In the genomic region with DNA sequence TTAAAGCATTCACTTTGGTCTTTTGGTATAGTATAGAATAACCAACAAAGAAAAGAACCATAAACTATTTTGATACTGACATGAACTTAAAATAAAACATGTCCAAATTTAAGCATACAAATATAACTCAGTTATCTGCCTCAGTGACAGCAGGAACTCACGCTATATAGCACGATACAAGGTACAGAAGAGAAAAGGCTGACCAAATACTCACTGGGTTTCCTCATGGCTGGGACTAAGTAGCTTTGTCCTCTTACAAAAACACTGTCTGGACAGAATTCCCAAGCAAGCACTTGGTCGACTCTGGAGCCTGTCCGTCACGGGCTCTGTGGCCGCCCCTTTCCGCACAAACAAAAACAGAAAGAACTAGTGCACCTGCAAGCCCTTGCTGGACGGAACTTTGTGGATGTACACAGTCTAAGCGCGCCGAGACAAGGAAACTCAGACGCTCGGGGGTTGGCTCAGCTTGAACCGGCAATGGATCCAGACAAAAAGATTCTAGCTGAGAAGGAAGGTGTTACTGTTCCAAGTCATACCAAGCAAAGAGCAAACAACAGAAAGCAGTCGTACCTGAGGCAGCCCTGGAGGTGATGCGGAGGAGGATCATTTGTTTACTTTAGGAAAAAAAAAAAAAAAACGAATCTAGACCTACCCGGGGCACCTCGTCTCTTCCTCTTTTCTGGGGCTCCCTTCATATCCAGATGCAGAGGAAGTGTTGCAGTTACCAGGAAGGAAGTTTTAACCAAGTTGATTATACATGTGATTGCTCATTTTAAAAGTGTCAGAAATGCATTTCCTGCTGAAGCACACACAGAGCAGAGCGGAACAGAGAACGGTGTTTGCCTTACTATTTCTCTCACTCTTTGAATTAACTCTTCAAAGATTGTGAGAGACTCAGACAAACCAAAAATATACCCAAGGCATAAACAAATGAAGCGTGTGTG, we compare ENCODE assay signal across 8 mouse cellular contexts. TPM values are rescaled to one million over a fixed set of nuclear protein-coding genes. Genes with fewer than 3 reads are reported as not detected.
DNase-seq lines count a peak whose midpoint lies in the region; ATAC-seq and TF ChIP-seq lines count a peak whose summit lies in the region.

Gene Pik3cg (minus strand): TSS at position 712 of the 944 bp plus-strand sequence.

- H3K36me3 ChIP-seq in CH12.LX (replicated peaks in 1 of 2; ENCODE audit: control insufficient read depth in 1 of 2, insufficient read depth in 1 of 2, low read length in 1 of 2) = peaks cover 20 to 22% of the 10 kb centered on the region in 2 experiments
- H3K36me3 ChIP-seq in heart, embryonic 12.5 days = no peaks in the 10 kb centered on the region
- H3K36me3 ChIP-seq in liver, embryonic 11.5 days (ENCODE audit: control insufficient read depth, insufficient read depth, low read length) = no peaks in the 10 kb centered on the region
- H3K36me3 ChIP-seq in small intestine, adult 2 months (ENCODE audit: control insufficient read depth, insufficient read depth, low read length) = no peaks in the 10 kb centered on the region

- peak; percentile 86 for TF ChIP-seq EP300 in CH12.LX (IDR thresholded peaks at IDR 0.05; ENCODE audit: low read length)

- no peak; the same call in 1 of the 2 replicates for TF ChIP-seq RAD21 in CH12.LX (IDR thresholded peaks at IDR 0.05; ENCODE audit: low read depth, low read length)

- H3K4me3 ChIP-seq in CH12.LX (replicated peaks in 1 of 3; ENCODE audit: low read depth in 2 of 3, low read length in 2 of 3, poor library complexity in 1 of 3) = peak within 1 kb of the TSS; percentile 60 to 87 (median 63)
- peak within 1 kb of the TSS; percentile 27 for H3K4me3 ChIP-seq in heart, embryonic 12.5 days
- H3K4me3 ChIP-seq in liver, embryonic 11.5 days (ENCODE audit: low read depth, low read length) = peak within 1 kb of the TSS; percentile 47
- H3K4me3 ChIP-seq in small intestine, adult 2 months (ENCODE audit: low read depth, low read length) = peak within 1 kb of the TSS; percentile 64

- TF ChIP-seq POLR2A in CH12.LX (IDR thresholded peaks at IDR 0.05; ENCODE audit: low read depth, low read length) = peak; percentile 40
- peak; percentile 23; the same call in 1 of the 2 replicates for TF ChIP-seq POLR2A in small intestine, adult 2 months (IDR thresholded peaks at IDR 0.05; ENCODE audit: low read depth, low read length)

- peak within 1 kb of the TSS; percentile 96 for H3K9ac ChIP-seq in CH12.LX (ENCODE audit: insufficient read depth, low read depth)
- no peak within 1 kb of the TSS for H3K9ac ChIP-seq in heart, embryonic 12.5 days
- peak within 1 kb of the TSS; percentile 55 for H3K9ac ChIP-seq in liver, embryonic 11.5 days (ENCODE audit: low read depth, low read length)

- H3K4me2 ChIP-seq in CH12.LX (ENCODE audit: insufficient read depth, low read depth, poor library complexity, severe bottlenecking) = peak within 1 kb of the TSS; percentile 93
- peak within 1 kb of the TSS; percentile 46 for H3K4me2 ChIP-seq in heart, embryonic 12.5 days
- H3K4me2 ChIP-seq in liver, embryonic 11.5 days = peak within 1 kb of the TSS; percentile 50

- DNase-seq in embryo, embryonic 11 days = peak; percentile 18
- DNase-seq in embryo, embryonic 10 days (ENCODE audit: low spot score) = no peak
- DNase-seq in CH12.LX (ENCODE audit: extremely low read depth) = peak; percentile 75
- peak; percentile 56 for DNase-seq in liver, embryonic 11.5 days (ENCODE audit: low spot score)
- DNase-seq in cerebellum, adult 9-10 months = no peak
- no peak for DNase-seq in adrenal gland, postnatal 10 days

- peaks cover 11% of the 10 kb centered on the region for H3K9me3 ChIP-seq in CH12.LX (replicated peaks; ENCODE audit: low read length)
- H3K9me3 ChIP-seq in heart, embryonic 12.5 days (replicated peaks) = no peaks in the 10 kb centered on the region
- no peaks in the 10 kb centered on the region for H3K9me3 ChIP-seq in liver, embryonic 11.5 days (ENCODE audit: control insufficient read depth, low read length)

- H3K27me3 ChIP-seq in CH12.LX (replicated peaks) = no peaks in the 10 kb centered on the region
- no peaks in the 10 kb centered on the region for H3K27me3 ChIP-seq in heart, embryonic 12.5 days (replicated peaks)
- no peaks in the 10 kb centered on the region for H3K27me3 ChIP-seq in liver, embryonic 11.5 days (replicated peaks; ENCODE audit: control insufficient read depth, insufficient read depth, low read length)
- H3K27me3 ChIP-seq in small intestine, adult 2 months (ENCODE audit: control insufficient read depth, insufficient read depth, low read length) = no peaks in the 10 kb centered on the region

- no peak for TF ChIP-seq CTCF in CH12.LX (conservative IDR thresholded peaks at IDR 0.05 in 1 of 2, IDR thresholded peaks at IDR 0.05 in 1 of 2; ENCODE audit: low read depth in 2 of 2, low read length in 2 of 2)
- no peak for TF ChIP-seq CTCF in small intestine, adult 2 months (IDR thresholded peaks at IDR 0.05; ENCODE audit: extremely low read depth, insufficient read length, insufficient replicate concordance, low read depth, low read length)

- ATAC-seq in heart, embryonic 12.5 days (ENCODE audit: insufficient number of reproducible peaks, low FRiP score) = no peak
- peak; percentile 68 for ATAC-seq in liver, embryonic 11.5 days (replicated peaks; ENCODE audit: low FRiP score)

- peak within 1 kb of the TSS; percentile 81 for H3K27ac ChIP-seq in CH12.LX (ENCODE audit: insufficient read depth, low read depth)
- no peak within 1 kb of the TSS for H3K27ac ChIP-seq in heart, embryonic 12.5 days (ENCODE audit: poor library complexity, severe bottlenecking)
- peak within 1 kb of the TSS; percentile 43; the same call in 1 of the 2 replicates for H3K27ac ChIP-seq in liver, embryonic 11.5 days (ENCODE audit: low read depth, low read length)
- H3K27ac ChIP-seq in small intestine, adult 2 months (ENCODE audit: insufficient read depth, low read depth, low read length) = peak within 1 kb of the TSS; percentile 88

- peaks cover 24% of the 10 kb centered on the region for H3K79me2 ChIP-seq in CH12.LX (replicated peaks; ENCODE audit: control insufficient read depth, extremely low read depth, insufficient read depth, poor library complexity, severe bottlenecking)

- WGBS in heart, embryonic 12.5 days = 48% methylated on average over 22 of the region's 22 CpGs
- 25% methylated on average over 22 of the region's 22 CpGs for WGBS in liver, embryonic 11.5 days
- WGBS in small intestine, adult 2 months = 22% methylated on average over 22 of the region's 22 CpGs

- dilution Hi-C loops in CH12.LX (cut with MboI; ENCODE audit: extremely low pct_ligation_motif_present, extremely low pct_unique_long_range_greater_than_20kb, low sequenced_read_pairs) = no loop called here

- in situ Hi-C loops in CH12.LX (cut with MboI; ENCODE audit: low pct_ligation_motif_present, low pct_unique_long_range_greater_than_20kb, low sequenced_read_pairs) = no loop called here

- H3K4me1 ChIP-seq in CH12.LX (ENCODE audit: control insufficient read depth in 1 of 2, insufficient read depth in 2 of 2) = peaks cover 30 to 81% of the 10 kb centered on the region in 2 experiments
- H3K4me1 ChIP-seq in heart, embryonic 12.5 days (replicated peaks) = peaks cover 18% of the 10 kb centered on the region
- peaks cover 5% of the 10 kb centered on the region for H3K4me1 ChIP-seq in liver, embryonic 11.5 days (replicated peaks; ENCODE audit: control insufficient read depth, insufficient read depth, low read length)
- H3K4me1 ChIP-seq in small intestine, adult 2 months (ENCODE audit: control insufficient read depth, insufficient read depth, insufficient read length, low read length) = no peaks in the 10 kb centered on the region; the same call in 1 of the 2 replicates

TF ChIP-seq in CH12.LX, 34 proteins besides CTCF, POLR2A, EP300 and RAD21 (continues in another document):
- TF ChIP-seq GABPA (IDR thresholded peaks at IDR 0.05; ENCODE audit: insufficient replicate concordance, low read depth, low read length) = no peak
- peak; percentile 60 for TF ChIP-seq BHLHE40 (IDR thresholded peaks at IDR 0.05; ENCODE audit: low read depth, low read length)
- TF ChIP-seq POLR2AphosphoS2 (IDR thresholded peaks at IDR 0.05; ENCODE audit: low read depth, low read length) = no peak
- 0 out of 2 replicates have a peak, but pooled peaks have one; percentile 5 for TF ChIP-seq ZMIZ1 (IDR thresholded peaks at IDR 0.05; ENCODE audit: low read depth, low read length)
- TF ChIP-seq PAX5 (IDR thresholded peaks at IDR 0.05; ENCODE audit: low read length) = no peak
- peak; percentile 57; the same call in 1 of the 2 replicates for TF ChIP-seq CHD1 (IDR thresholded peaks at IDR 0.05; ENCODE audit: low read depth, low read length)
- TF ChIP-seq NELFE (IDR thresholded peaks at IDR 0.05; ENCODE audit: low read depth, low read length) = peak; percentile 50
- TF ChIP-seq JUN (IDR thresholded peaks at IDR 0.05; ENCODE audit: insufficient read depth, low read depth, low read length) = peak; percentile 59; the same call in 1 of the 2 replicates
- peak; percentile 60 for TF ChIP-seq TCF12 (IDR thresholded peaks at IDR 0.05; ENCODE audit: low read depth, low read length)
- peak; percentile 41; the same call in 1 of the 2 replicates for TF ChIP-seq MAFK (IDR thresholded peaks at IDR 0.05; ENCODE audit: insufficient replicate concordance, low read length)
- peak; percentile 21; the same call in 1 of the 2 replicates for TF ChIP-seq MXI1 (IDR thresholded peaks at IDR 0.05; ENCODE audit: low read depth, low read length)
- peak; percentile 78 for TF ChIP-seq JUND (conservative IDR thresholded peaks at IDR 0.05; ENCODE audit: low read depth, low read length)
- 0 out of 2 replicates have a peak, but pooled peaks have one; percentile 62 for TF ChIP-seq TBP (conservative IDR thresholded peaks at IDR 0.05; ENCODE audit: low read depth, low read length)
- TF ChIP-seq ZKSCAN1 (IDR thresholded peaks at IDR 0.05; ENCODE audit: borderline replicate concordance, low read depth, low read length) = no peak
- no peak for TF ChIP-seq USF1 (IDR thresholded peaks at IDR 0.05; ENCODE audit: low read depth, low read length)
- no peak for TF ChIP-seq KAT2A (IDR thresholded peaks at IDR 0.05; ENCODE audit: insufficient replicate concordance, low read length)
- peak; percentile 78 for TF ChIP-seq RCOR1 (conservative IDR thresholded peaks at IDR 0.05; ENCODE audit: low read depth, low read length)
- no peak; the same call in none of the 2 replicates for TF ChIP-seq ELF1 (IDR thresholded peaks at IDR 0.05; ENCODE audit: low read depth, low read length)
- TF ChIP-seq HCFC1 (IDR thresholded peaks at IDR 0.05; ENCODE audit: low read depth, low read length) = peak; percentile 46
- no peak for TF ChIP-seq UBTF (IDR thresholded peaks at IDR 0.05; ENCODE audit: low read depth, low read length)

RNA-seq across cellular contexts. Expression of gene Pik3cg, which starts in this region (rescaled TPM):
- 28.5 and 35.8 TPM in 2 replicates for total RNA-seq in CH12.LX (2012; rRNA removed)
- 38.0 and 40.6 TPM in 2 replicates for total RNA-seq in CH12.LX (2014; rRNA removed)
- 29.7 and 35.4 TPM in 2 replicates for polyA plus RNA-seq in CH12.LX (2012; ENCODE audit: insufficient read length, low read depth)
- 1.2 and 1.6 TPM in 2 replicates for polyA plus RNA-seq in heart, embryonic 12.5 days (2016; fragmentation: Nextera tagmentation; extraction: Ambion mirVana)
- polyA plus RNA-seq in liver, embryonic 11.5 days (2014; fragmentation: Nextera tagmentation; extraction: Ambion mirVana) = 6.8 and 7.2 TPM in 2 replicates
- polyA plus RNA-seq in small intestine, adult 2 months (2012; rRNA removed) = 1.9 and 3.4 TPM in 2 replicates
- total RNA-seq in adrenal gland, postnatal 10 days (2021) = 1 to 10 TPM; 2.8 to 3.4 TPM

Comparison
In these comparisons a context has a peak if more than half of its experiments do, and no peak if none do; other contexts are left out.
1. RNA of gene Pik3cg (total RNA-seq): 28.5 to 40.6 TPM in CH12.LX; 2.8 to 3.4 TPM in adrenal gland, postnatal 10 days; every median in the first group is over 4 times any median in the second.
2. DNase-seq: peak in embryo, embryonic 11 days (single experiment), CH12.LX (single experiment) and liver, embryonic 11.5 days (single experiment); none in embryo, embryonic 10 days (single experiment), cerebellum, adult 9-10 months (single experiment) and adrenal gland, postnatal 10 days (single experiment).
3. Peak in every context shown above with its lines, with median percentiles within 50 percentile points of each other: H3K4me2 ChIP-seq and H3K4me3 ChIP-seq.